Mouse (Mus musculus): Measurements from ENCODE around the gene Bcorl1. TPM values are rescaled to one million over a fixed set of nuclear protein-coding genes. Genes with fewer than 3 reads are reported as not detected.

The Bcorl1 gene
- polyA plus RNA-seq, 1 experiment from 2014 or later, result 3.6 TPM

- 86% methylated on average over 9 of the region's 9 CpGs for WGBS
- ATAC-seq (replicated peaks; ENCODE audit: extremely low read depth, insufficient read depth, low FRiP score), result no peak
Observed at GRCm38 (mm10) chrX:48367841-48368240, 26.7 kb downstream of the Bcorl1 start.

DNA sequence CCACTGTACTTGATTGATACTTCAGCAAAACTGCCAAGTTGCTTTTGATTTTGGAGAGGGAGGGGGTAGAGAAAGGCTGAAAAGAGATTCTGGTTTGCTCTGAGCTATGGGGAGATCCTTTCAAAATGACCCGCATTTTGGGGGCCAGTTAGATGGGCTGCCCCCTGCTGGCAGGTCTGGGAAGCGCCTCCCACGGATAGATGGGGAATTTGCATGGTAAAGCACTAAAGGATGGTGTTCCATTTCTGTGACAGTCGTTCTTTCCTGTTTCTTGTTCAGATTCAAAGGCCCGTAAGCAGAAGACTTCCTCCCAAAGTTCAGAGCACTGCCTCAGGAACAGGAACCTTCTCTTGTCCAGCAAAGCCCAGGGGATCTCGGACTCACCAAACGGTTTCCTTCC, 42.5 kb downstream of the Bcorl1 start:
- no peaks in the 10 kb centered on the region for H3K27me3 ChIP-seq (ENCODE audit: control insufficient read depth, insufficient read depth, low read length)
- no peak for ATAC-seq (replicated peaks; ENCODE audit: extremely low read depth, insufficient read depth, low FRiP score)
- H3K4me2 ChIP-seq (ENCODE audit: low read depth, low read length), result no peak overlapping the region
- H3K4me1 ChIP-seq (ENCODE audit: control insufficient read depth, insufficient read depth, low read length), result no peaks in the 10 kb centered on the region
- no peaks in the 10 kb centered on the region for H3K9me3 ChIP-seq (replicated peaks; ENCODE audit: control insufficient read depth, low read length)
- H3K27ac ChIP-seq (ENCODE audit: low read length), result no peak overlapping the region
- peaks cover 19% of the 10 kb centered on the region for H3K36me3 ChIP-seq (ENCODE audit: control insufficient read depth, insufficient read depth)
- H3K9ac ChIP-seq (ENCODE audit: low read length), result no peak overlapping the region
- 40% methylated on average over 7 of the region's 7 CpGs for WGBS
- no peak overlapping the region for H3K4me3 ChIP-seq (ENCODE audit: low read length)

More at GRCm38 (mm10) chrX:48367841-48368240, 26.7 kb downstream of the Bcorl1 start:
- Histone ChIP-seq H3K4me2 (ENCODE audit: low read depth, low read length) (no peak overlapping the region), H3K27ac (ENCODE audit: low read length) (no peak overlapping the region), H3K9ac (ENCODE audit: low read length) (no peak overlapping the region), H3K36me3 (ENCODE audit: control insufficient read depth, insufficient read depth) (peaks cover 11% of the 10 kb centered on the region), H3K4me1 (ENCODE audit: control insufficient read depth, insufficient read depth, low read length) (no peaks in the 10 kb centered on the region), H3K4me3 (ENCODE audit: low read length) (no peak overlapping the region), H3K9me3 (replicated peaks; ENCODE audit: control insufficient read depth, low read length) (no peaks in the 10 kb centered on the region), H3K27me3 (ENCODE audit: control insufficient read depth, insufficient read depth, low read length) (no peaks in the 10 kb centered on the region)

GRCm38 (mm10) chrX:48385927-48386326, 44.8 kb downstream of the Bcorl1 start:
- no peak overlapping the region for H3K4me2 ChIP-seq (ENCODE audit: low read depth, low read length)
- no peak overlapping the region for H3K4me3 ChIP-seq (ENCODE audit: low read length)
- WGBS, result 50% methylated on average over 4 of the region's 4 CpGs
- H3K9me3 ChIP-seq (replicated peaks; ENCODE audit: control insufficient read depth, low read length), result no peaks in the 10 kb centered on the region
- H3K9ac ChIP-seq (ENCODE audit: low read length), result no peak overlapping the region
- peaks cover 27% of the 10 kb centered on the region for H3K36me3 ChIP-seq (ENCODE audit: control insufficient read depth, insufficient read depth)
- ATAC-seq (replicated peaks; ENCODE audit: extremely low read depth, insufficient read depth, low FRiP score), result no peak
- H3K27me3 ChIP-seq (ENCODE audit: control insufficient read depth, insufficient read depth, low read length), result no peaks in the 10 kb centered on the region
- H3K27ac ChIP-seq (ENCODE audit: low read length), result no peak overlapping the region
- no peaks in the 10 kb centered on the region for H3K4me1 ChIP-seq (ENCODE audit: control insufficient read depth, insufficient read depth, low read length)

DNA sequence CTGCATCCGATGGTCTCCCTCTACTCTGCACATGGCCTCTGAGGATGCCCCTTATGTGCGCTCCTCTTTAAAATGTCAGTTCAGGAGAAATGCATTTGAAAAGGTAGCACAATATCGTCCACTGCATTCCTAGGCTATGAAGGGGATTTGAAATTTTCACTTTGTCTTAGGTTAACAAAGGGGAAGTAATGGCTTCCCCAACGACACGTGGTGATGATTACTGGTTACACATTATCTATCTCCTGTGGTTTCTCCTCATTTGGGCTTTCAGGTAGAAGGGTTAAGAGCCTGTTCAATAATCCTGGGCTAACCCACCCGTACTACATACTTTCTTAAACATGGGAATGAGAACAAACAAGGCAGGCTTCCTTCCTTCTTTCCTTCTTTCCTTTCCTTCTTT, 48.2 kb downstream of the Bcorl1 start:
- Histone ChIP-seq H3K4me2 (ENCODE audit: low read depth, low read length) (no peak overlapping the region), H3K36me3 (ENCODE audit: control insufficient read depth, insufficient read depth) (peaks cover 28% of the 10 kb centered on the region), H3K9me3 (replicated peaks; ENCODE audit: control insufficient read depth, low read length) (no peaks in the 10 kb centered on the region), H3K9ac (ENCODE audit: low read length) (no peak overlapping the region), H3K4me1 (ENCODE audit: control insufficient read depth, insufficient read depth, low read length) (no peaks in the 10 kb centered on the region), H3K4me3 (ENCODE audit: low read length) (no peak overlapping the region), H3K27ac (ENCODE audit: low read length) (no peak overlapping the region), H3K27me3 (ENCODE audit: control insufficient read depth, insufficient read depth, low read length) (no peaks in the 10 kb centered on the region)
- no peak for ATAC-seq (replicated peaks; ENCODE audit: extremely low read depth, insufficient read depth, low FRiP score)
- 84% methylated on average over 6 of the region's 6 CpGs for WGBS

DNA sequence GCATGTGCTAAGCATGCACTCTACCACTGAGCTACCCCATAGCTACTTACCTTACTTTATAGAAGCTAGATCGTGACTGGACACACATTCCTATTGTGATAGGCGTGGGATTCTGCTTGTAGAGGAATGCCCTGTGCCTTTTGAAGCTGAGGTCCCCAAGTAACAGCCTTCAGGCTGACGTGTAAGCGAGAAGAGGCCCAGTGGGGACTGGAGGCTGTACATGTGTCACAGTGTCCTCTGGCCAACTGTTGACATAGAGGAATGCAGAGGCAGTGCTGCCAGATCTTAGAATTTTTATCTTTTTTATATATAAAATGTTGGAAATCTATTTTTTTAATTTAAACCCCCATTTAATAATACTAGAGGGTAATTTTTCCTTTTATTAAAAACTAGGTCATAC, 58.8 kb downstream of the Bcorl1 start:
- WGBS, result 51% methylated on average over 4 of the region's 4 CpGs

GRCm38 (mm10) chrX:48405141-48405540, 64.0 kb downstream of the Bcorl1 start:
- Histone ChIP-seq H3K9ac (ENCODE audit: low read length) (no peak overlapping the region), H3K36me3 (ENCODE audit: control insufficient read depth, insufficient read depth) (peaks cover 19% of the 10 kb centered on the region), H3K4me3 (ENCODE audit: low read length) (no peak overlapping the region), H3K4me2 (ENCODE audit: low read depth, low read length) (no peak overlapping the region), H3K9me3 (replicated peaks; ENCODE audit: control insufficient read depth, low read length) (no peaks in the 10 kb centered on the region; the same call in 1 of the 2 replicates), H3K4me1 (ENCODE audit: control insufficient read depth, insufficient read depth, low read length) (peaks cover 3% of the 10 kb centered on the region), H3K27me3 (ENCODE audit: control insufficient read depth, insufficient read depth, low read length) (no peaks in the 10 kb centered on the region), H3K27ac (ENCODE audit: low read length) (peak overlapping the region; percentile 61)
- ATAC-seq (replicated peaks; ENCODE audit: extremely low read depth, insufficient read depth, low FRiP score), result 0 out of 2 replicates have a peak, but pooled peaks have one; percentile 39
- 24% methylated on average over 3 of the region's 3 CpGs for WGBS

More for the DNA sequence above, 58.8 kb downstream of the Bcorl1 start:
- H3K36me3 ChIP-seq (ENCODE audit: control insufficient read depth, insufficient read depth), result peaks cover 19% of the 10 kb centered on the region
- H3K9me3 ChIP-seq (replicated peaks; ENCODE audit: control insufficient read depth, low read length), result no peaks in the 10 kb centered on the region; the same call in 1 of the 2 replicates
- ATAC-seq (replicated peaks; ENCODE audit: extremely low read depth, insufficient read depth, low FRiP score), result peak; percentile 67; the same call in 1 of the 2 replicates
- H3K4me2 ChIP-seq (ENCODE audit: low read depth, low read length), result no peak overlapping the region
- H3K27ac ChIP-seq (ENCODE audit: low read length), result peak overlapping the region; percentile 77
- H3K4me1 ChIP-seq (ENCODE audit: control insufficient read depth, insufficient read depth, low read length), result peaks cover 4% of the 10 kb centered on the region
- no peak overlapping the region for H3K9ac ChIP-seq (ENCODE audit: low read length)
- no peak overlapping the region for H3K4me3 ChIP-seq (ENCODE audit: low read length)
- no peaks in the 10 kb centered on the region for H3K27me3 ChIP-seq (ENCODE audit: control insufficient read depth, insufficient read depth, low read length)

- no peaks in the 10 kb centered on the region for H3K27me3 ChIP-seq (ENCODE audit: control insufficient read depth, insufficient read depth, low read length)
- H3K27ac ChIP-seq (ENCODE audit: low read length), result peak overlapping the region; percentile 53; the same call in 1 of the 2 replicates
- H3K4me1 ChIP-seq (ENCODE audit: control insufficient read depth, insufficient read depth, low read length), result peaks cover 5% of the 10 kb centered on the region; the same call in 1 of the 2 replicates
- peak; percentile 82 for ATAC-seq (replicated peaks; ENCODE audit: extremely low read depth, insufficient read depth, low FRiP score)
- H3K4me2 ChIP-seq (ENCODE audit: low read depth, low read length), result peak overlapping the region; percentile 68
- H3K9me3 ChIP-seq (replicated peaks; ENCODE audit: control insufficient read depth, low read length), result no peaks in the 10 kb centered on the region
- peaks cover 4% of the 10 kb centered on the region for H3K36me3 ChIP-seq (ENCODE audit: control insufficient read depth, insufficient read depth)
- WGBS, result 7% methylated on average over 33 of the region's 36 CpGs
- peak overlapping the region; percentile 57 for H3K9ac ChIP-seq (ENCODE audit: low read length)
- peak overlapping the region; percentile 59 for H3K4me3 ChIP-seq (ENCODE audit: low read length)
Observed at GRCm38 (mm10) chrX:48409611-48410387, 68.6 kb downstream of the Bcorl1 start.

GRCm38 (mm10) chrX:48410388-48410776, 69.2 kb downstream of the Bcorl1 start:
- peaks cover 5% of the 10 kb centered on the region; the same call in 1 of the 2 replicates for H3K4me1 ChIP-seq (ENCODE audit: control insufficient read depth, insufficient read depth, low read length)
- H3K4me2 ChIP-seq (ENCODE audit: low read depth, low read length), result peak overlapping the region; percentile 68; the same call in 1 of the 2 replicates
- ATAC-seq (replicated peaks; ENCODE audit: extremely low read depth, insufficient read depth, low FRiP score), result no peak
- H3K27ac ChIP-seq (ENCODE audit: low read length), result 0 out of 2 replicates have a peak overlapping the region, but pooled peaks have one; percentile 53
- WGBS, result 22% methylated on average over 7 of the region's 7 CpGs
- H3K4me3 ChIP-seq (ENCODE audit: low read length), result peak overlapping the region; percentile 59
- no peaks in the 10 kb centered on the region for H3K9me3 ChIP-seq (replicated peaks; ENCODE audit: control insufficient read depth, low read length)
- H3K36me3 ChIP-seq (ENCODE audit: control insufficient read depth, insufficient read depth), result peaks cover 4% of the 10 kb centered on the region
- peak overlapping the region; percentile 57; the same call in 1 of the 2 replicates for H3K9ac ChIP-seq (ENCODE audit: low read length)
- no peaks in the 10 kb centered on the region for H3K27me3 ChIP-seq (ENCODE audit: control insufficient read depth, insufficient read depth, low read length)

- no peaks in the 10 kb centered on the region for H3K27me3 ChIP-seq (ENCODE audit: control insufficient read depth, insufficient read depth, low read length)
- no peak overlapping the region for H3K4me2 ChIP-seq (ENCODE audit: low read depth, low read length)
- H3K4me3 ChIP-seq (ENCODE audit: low read length), result no peak overlapping the region
- H3K4me1 ChIP-seq (ENCODE audit: control insufficient read depth, insufficient read depth, low read length), result peaks cover 5% of the 10 kb centered on the region; the same call in 1 of the 2 replicates
- peaks cover 14% of the 10 kb centered on the region for H3K36me3 ChIP-seq (ENCODE audit: control insufficient read depth, insufficient read depth)
- H3K27ac ChIP-seq (ENCODE audit: low read length), result no peak overlapping the region
- 63% methylated on average over 6 of the region's 6 CpGs for WGBS
- no peak overlapping the region for H3K9ac ChIP-seq (ENCODE audit: low read length)
- ATAC-seq (replicated peaks; ENCODE audit: extremely low read depth, insufficient read depth, low FRiP score), result no peak
- no peaks in the 10 kb centered on the region for H3K9me3 ChIP-seq (replicated peaks; ENCODE audit: control insufficient read depth, low read length)
Observed at GRCm38 (mm10) chrX:48412629-48413028, 71.5 kb downstream of the Bcorl1 start.

All from heart, embryonic 16.5 days (tissue).